Mouse (Mus musculus) lung, postnatal 25 days (tissue): Measurements from ENCODE around the gene Hspe1.
"Not testable (repeated sequence)": the region's sequence is repeated elsewhere in the genome, so short reads cannot be mapped to it uniquely, and the experiment has no call there.

Source experiments
- DNase-seq: peaks from one replicate; pipeline ENCODE4 v3.0.0; 2022; ENCODE audit warnings: low spot score

The Hspe1 gene

DNA sequence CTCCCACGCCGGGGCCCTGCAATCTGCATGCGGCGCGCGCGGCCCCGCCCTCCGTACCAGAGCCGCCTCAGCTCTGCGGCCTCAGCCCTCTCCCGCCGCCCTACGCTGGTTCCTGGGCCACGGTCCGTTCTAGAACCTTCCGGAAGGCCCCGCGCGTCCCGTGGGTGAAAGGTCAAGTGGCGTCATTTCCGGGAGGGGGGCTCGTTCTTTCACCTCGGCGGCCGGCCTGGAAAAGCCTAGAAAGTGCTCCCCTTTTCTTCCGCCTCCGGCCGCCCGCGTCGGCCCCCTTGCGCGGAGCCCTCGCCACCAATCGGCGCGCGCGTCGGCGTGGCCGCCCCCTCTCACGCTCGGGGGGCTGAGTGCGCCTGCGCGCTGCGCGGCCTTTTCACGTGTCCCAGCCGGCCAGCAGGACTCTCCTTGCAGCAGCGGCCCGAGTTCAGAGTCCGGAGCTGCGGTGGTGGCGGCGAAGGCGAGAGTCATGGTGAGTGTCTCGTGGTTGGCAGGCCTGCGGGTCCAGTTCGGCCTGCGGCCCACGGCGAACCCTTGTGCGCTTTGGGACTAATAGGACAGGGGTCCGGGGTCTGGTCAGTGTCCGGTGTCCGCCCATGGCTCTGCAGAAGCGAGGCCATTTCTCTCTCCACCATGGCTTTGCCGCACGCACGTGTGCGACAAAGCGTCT, at the start of gene Hspe1, which contains the start of gene Hspd1:
Hspe1 (plus strand) TSS at position 201 of the 679 bp plus-strand sequence.
Hspd1 (minus strand) TSS at position 312 of the 679 bp plus-strand sequence.
- peak; percentile 99 for DNase-seq

DNA sequence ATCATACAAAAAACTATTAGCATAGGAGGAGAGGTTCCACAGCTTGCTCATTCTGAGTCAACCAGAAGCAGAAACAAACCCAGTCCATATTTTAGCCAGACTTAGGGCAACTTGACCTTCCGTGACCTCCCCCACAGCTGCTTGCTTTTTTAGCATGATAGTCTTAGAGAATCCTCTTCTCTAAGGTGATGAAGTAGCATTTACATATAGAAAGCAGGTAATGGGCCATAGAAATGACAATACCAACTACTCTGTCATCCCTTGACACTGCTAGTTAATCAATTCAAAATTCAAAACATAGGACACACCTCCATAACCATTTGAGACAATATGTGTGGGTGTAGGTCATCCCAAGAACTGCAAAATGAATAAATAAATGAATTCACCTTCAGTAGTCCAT, 48.0 kb upstream of the Hspe1 start:
- no peak for DNase-seq

DNA sequence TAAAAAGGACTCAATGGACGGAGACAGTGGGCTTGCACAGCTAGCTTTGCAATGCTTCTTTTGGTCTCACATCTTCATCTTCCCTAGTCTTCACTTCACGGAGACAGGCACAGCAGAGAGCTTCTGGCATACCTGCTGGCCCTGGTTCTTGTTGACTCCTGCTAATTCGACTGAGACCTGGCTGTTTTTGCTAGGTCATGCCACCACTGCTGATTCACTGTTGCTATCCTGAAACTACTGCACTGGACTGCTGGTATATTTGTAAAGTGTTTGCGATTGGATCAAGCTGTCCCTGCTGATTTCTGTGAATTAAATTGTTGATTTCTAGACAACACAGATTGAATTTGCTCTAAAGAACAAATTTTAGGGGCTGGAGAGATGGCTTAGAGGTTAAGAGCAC, 46.2 kb upstream of the Hspe1 start:
- DNase-seq: no peak

DNA sequence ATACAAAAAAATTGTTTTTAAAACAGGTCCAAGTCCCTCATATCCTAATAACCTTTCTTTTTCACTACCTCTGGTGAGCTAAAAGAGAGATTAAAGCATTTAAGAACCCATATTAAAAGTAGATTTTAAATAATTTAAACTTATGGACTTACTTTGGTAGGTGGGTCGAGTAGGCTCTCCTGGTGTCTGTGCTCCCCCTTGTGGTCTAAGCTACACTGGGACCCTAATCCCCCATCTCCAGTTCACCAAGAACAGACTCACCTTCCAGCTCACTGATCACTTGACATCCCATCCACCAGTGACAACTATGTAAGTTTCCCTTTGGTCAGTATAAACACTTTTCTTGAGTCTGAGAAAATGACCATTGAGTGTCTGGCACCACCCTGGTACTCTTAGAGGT, 45.7 kb upstream of the Hspe1 start:
- DNase-seq: no peak

DNA sequence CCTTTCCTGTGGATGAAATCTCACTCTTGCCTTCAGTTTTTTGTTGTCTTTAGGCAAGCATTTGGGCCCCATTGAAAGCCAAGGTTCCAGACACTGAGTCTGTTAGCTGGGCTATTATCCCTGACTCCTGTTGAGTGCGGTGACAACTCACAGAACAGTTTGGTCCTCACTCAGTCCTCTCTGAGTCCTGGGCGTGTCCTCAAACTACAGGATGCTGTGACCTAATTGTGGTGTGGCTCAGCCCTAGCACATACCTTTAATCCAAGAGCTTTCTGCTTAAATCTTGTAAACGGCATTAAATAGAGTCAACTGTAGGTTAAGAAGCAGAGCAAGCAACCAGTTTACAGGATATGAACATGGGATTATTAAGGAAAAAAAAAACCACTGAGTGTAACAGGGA, 44.8 kb upstream of the Hspe1 start:
- DNase-seq: no peak

DNA sequence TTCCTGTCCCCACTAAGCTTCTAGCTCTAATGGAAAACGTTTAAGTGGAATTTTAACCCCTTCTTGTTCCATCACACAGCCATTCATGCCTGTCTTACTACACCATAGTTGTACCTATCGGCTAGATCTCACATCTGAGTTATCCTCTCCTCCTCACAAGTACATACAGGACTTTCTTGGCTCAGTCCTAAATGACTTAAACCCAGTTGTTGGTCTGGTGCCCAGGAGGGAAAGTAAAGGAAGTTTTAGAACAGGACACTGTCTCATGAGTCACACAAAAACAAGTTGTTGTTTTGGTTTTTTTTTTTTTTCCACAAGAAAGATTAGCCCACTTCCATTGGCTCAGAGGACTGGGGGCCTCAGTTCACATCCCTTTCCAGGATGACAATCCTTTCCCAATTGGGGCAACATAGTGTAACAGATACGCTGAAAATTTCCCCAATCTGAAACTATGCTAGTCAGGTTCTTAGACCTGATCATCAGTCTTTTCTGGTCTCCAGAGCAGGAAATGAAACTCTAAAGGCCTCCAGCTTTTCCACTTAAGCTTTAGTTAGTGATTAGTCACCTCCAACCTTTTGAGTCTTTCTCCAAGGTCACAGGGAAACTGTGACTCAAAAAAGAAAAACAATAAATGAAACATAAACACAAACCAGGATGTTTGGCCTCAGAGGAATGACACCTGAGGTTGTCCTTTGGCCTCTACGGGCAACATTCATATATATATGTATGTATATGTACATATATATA, 38.9 kb upstream of the Hspe1 start:
- no peak for DNase-seq

DNA sequence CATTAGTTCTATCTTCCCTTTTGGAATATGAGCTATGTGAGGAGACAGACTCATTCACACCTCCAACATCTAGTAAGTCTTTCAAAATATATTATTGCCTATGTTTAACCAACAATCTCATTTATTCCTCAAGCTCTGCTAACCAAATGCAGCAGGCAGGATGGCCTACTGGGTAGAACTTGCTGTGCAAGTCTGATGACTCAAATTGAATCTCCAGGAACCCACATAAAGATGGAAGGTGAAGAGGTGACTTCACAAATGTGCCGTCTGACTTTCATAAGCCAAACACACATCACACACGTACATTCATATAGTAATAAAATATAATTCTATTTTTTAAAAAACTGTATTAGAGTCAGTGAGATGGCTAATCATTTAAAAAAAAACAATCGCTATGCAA, 36.3 kb upstream of the Hspe1 start:
- DNase-seq: no peak

DNA sequence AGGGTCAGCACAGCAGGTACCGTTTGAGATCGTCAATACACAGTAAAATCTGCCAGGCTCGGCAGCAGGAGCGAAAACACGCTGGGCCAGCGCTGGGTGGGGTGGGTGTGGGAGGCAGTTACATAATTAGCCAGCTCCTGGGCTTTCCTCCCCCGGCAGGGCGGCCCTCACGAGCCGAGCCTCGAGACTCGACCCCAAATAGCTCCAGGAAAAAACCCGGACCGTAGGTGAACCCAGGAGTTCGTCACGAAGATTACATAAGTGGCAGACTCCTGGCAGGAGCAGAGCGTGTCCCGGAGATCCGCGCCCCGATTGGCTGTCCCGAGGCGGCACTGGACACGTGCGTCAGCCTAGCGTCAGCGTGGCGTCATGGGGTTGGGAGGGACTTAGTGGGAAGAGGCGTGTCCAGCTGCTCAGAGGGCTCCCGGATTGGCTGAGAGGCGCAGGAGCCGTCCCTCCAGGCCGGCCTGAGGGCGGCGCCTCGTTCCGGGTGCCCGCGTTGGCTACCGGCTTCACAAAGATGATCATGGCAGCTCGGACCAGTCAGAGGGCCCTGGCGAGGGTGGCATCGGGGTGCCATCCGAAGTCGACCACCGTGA, 35.5 kb upstream of the Hspe1 start, which contains the start of gene Coq10b:
Coq10b (plus strand) TSS at position 416 of the 599 bp plus-strand sequence.
- DNase-seq: peak; percentile 99

DNA sequence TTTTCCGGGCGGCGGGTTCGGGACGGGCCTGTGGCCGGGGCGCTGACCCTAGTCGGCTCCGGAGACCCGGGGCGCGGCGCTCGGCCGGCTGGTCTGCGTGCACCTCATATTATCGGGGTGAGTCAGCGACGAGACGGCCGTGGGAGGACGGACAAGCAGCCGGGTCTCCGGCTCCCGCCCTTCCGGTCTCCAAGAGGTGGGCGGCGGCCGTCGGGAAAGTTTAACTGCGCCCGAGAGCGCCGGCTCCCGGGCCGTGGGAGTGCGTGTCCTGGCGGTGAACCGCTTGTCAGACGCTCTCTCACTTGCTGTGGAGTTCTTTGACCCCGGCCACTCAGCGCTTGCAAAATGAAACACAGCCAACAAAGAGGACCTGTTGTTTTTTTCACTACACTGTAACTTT, 34.9 kb upstream of the Hspe1 start:
- DNase-seq: peak; percentile 85

DNA sequence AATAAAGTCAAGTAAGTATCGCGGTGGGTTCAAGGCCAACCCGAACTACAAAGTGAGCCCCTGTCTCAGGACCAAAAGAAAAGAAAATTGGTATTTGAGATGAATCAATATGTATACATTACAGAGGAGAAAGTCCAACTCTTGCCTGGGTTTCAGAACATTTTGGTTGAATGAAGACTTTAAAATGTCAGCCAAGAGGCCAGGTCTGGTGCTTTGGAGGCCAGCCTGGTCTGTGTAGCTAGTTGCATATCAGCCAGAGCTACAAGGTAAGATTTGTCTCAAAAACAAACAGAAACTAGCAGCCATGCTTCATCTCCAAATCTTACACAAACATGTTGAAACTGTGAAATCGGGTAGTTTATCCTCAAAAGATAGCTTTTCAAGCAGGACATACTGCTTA, 34.3 kb upstream of the Hspe1 start:
- DNase-seq: no peak

DNA sequence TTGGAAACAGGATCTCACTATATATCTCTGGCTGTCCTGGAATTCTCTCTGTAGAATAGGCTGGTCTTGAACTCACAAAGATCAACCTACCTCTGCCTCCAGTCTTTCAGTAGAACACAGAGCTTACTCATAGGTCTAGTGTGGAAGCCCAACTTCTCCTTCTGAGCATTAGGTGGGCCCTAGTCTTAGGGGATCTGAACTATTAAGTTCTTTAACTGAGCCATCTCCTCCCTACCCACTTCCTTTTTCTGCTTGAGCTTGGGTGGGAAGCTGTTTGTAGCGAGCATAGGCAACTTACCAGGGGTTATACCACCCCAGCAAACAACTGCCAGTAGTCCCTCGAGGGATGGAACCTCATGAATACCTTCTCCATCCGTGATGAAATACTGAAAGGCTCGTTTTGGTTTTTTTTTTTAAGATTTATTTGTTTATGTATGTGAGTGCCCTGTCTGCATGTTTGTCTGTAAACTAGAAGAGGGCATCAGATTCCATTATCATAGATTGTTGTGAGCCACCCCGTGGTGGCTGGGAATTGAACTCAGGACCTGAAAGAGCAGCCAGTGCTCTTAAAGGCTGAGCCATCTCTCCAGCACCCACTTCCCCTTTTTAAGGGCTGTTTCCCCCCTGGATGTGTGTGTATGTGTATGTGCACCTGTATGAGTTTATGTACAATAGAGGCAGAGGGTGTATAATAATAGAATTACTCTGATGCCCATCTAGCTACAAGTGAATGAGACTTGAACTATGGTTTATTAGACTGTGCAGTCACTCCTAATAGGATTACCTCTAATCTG, 32.4 kb upstream of the Hspe1 start:
- no peak for DNase-seq

DNA sequence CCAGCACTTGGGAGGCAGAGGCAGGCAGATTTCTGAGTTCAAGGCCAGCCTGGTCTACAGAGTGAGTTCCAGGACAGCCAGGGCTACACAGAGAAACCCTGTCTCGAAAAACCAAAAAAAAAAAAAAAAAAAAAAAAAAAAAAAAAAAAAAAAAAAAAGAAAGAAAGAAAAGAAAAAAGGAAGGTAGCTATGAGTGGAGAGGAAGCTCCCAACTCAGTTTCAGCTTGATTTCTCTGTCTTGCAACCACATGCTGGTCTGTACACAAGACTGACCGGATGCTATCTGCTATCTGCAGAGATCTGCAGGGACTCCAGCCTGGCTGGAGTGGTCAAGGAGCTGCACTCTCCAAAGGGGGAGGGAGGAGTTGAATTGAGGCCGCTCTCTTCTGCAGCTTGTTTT, 29.5 kb upstream of the Hspe1 start:
- DNase-seq: not testable (repeated sequence)

DNA sequence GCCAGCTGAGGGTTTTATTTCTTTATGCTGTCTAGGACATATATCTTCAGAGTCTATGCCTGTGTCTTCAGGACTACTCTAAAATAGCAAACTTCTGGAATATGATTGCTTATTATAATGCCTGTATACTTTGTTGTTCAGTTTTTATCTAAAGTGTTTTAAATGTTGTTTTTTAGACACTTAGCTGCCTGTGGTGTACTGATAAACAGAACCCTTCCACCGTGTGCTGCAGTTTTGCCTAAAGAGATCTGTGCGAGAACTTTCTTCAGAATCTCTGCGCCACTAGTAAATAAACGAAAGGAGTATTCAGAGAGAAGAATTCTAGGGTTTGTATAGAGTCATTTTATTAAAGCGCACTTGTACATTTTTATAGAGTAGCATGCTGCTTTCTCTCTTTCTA, 26.8 kb upstream of the Hspe1 start:
- no peak for DNase-seq

DNA sequence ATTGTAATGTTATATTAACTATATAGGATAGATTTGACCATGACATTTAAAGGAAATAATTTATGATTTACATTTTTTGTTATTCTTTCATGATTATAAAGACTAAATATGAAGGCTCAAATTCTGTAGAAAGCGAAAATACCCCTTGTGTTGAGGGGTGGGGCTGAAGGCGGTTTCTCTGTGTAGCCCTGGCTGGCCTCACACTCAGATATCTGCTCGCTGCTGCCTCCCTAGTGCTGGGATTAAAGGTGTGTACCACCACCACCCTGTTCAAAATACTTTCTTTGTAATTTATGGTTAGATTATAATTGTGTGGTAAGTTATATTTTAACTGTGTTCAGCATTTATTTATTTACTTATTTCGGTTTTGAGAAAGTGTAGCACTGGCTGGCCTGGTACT, 26.2 kb upstream of the Hspe1 start:
- DNase-seq: no peak

DNA sequence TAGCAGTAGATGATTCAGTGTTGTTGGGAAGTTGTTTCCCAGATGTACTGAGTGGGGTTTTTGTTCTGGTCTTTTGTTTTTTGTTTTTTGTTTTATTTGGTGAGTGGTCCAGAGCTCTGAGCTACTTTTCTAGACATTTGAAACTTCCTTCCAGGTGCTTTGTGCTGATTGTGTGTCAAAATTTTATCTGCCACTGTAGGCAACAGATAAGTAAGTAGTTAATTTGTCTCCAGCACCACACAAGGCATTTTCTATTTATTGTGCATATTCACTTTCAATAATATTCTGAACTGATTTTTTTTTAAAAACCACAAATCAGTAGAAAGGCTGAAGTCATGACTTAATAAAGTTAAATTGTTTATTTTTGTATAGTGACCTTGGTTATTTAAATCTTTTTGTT, 15.6 kb upstream of the Hspe1 start:
- not testable (repeated sequence) for DNase-seq

DNA sequence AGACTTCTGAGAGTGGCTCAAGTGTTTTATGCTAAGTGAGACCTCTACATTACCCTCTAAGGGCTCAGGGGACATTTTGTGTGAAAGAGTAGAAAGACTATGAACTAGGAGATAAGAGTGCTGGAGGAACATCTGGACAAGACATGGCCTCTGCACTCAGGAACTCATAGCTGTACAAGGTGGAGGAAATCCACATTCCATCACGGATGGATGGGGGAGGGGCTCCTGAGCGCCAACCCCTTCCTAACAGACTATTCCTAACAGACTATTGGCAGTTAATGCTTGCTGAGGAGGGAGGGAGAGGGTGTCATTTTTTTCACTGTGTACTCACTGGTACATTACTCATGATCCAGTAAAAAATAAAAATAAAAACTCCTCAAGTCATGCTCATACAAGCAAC, 13.2 kb upstream of the Hspe1 start:
- no peak for DNase-seq

DNA sequence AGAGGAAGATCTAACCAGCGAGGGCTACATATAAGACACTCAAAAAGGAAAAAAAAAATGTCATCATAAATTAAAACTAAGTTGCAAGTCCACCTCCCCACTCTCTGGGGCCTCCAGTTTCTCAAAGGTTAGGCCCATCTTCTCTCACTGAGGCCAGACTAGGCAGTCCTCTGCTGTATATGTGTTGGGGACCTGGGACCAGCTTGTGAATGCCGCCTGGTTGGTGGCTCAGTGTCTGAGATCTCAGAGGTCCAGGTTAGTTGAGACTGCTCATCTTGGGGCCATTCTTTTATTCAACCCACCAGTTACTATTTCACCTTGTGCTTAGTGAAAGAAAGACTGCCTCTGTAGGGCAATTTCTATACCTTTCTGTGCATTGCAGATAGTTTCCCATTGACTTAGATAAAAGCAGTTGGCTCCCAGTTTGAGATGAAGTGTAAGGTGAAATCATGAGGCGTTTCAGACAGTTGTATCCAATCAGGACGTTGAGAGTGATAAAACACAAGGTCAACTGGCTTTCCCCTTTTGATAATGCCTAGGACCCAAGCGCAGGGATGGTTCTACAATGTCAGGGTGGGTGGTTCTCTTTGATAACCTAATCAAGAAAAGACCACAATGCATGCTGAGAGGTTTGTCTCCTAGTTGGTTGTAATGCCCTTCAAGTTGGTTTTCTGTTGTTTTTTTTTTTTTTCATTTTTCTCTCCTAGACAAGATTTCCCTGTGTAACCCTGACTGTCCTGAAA, 12.1 kb upstream of the Hspe1 start:
- no peak for DNase-seq

DNA sequence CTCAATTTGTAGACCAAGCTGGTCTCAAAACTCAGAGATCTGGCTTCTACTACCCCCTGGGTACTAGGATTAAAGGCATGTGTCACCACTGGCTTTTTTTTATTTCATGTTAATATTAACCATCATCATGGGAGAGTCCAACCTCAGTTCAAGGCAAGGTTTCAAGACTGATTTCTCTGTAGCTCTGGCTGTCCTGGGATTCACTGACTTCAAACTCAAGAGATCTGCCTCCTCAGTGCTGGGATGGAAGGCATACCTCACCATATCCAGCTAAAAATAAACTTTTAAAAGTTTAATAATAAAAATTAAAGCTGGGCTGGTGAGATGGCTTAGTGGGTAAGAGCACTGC, 11.6 kb upstream of the Hspe1 start:
- DNase-seq: no peak

DNA sequence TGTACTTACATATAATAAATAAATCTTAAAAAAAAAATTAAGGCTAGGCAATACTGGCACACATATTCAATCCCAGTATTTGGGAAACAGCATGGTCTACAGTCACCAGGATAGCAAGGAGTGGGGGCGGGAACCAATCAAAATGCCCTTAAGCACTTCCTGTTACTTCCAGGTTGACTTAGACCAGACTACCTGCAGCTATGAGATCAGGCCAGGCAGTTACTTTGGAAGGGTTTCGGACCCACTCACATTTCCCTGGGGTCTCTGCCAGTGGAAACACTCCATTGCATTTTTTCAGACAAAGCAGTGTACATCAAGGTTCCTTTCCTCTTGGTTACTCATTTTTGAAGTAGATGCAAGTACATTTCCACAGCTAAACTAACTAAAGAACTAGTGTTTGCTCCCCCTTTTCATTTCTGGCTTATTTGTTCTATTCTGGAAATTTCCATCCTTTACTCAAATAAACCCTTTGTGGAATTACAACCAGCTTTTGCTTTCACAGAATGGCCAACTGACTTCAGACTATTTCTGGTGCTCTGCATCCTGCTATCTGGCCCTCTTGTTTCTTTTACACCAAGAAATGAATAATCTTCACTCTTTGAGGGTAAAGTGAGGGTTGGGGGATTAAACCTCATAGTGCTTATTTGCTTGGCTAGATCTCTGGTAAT, 10.9 kb upstream of the Hspe1 start:
- DNase-seq: peak; percentile 34

DNA sequence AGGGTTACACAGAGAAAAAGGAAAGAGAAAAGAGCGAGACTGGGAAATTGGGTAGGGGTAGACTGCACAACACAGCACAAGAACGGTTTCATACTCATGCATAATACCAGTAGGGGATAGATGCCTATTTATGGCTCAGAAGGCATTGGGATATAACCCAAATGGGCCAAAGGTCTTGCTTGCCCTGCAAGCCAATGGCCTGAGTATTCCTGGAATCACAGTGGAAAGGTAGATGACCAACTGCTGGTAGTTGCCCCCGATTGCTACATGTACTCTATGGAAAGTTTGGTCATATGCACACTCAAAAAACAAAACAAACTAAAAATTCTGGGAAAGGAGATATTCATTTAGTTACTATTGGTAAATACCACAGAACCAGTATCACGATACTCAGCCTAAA, 8.3 kb upstream of the Hspe1 start:
- no peak for DNase-seq

DNA sequence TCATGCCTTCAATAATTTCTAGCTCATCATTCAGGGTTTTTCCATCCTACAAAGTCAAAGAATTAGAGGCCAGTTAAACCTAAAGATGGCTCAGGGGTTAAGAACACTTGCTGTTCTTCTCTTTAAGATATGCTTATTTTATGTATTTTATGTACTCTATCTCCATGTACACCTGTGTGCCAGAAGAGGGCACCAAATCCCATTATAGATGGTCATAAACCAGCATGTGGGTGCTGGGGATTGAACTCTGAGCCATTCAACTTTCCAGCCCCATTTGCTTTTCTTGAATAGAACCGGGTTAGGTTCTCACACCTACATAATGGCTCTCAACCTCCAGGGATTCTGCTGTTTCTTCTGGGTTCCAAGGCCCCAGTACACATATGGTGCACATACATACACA, 5.8 kb upstream of the Hspe1 start:
- DNase-seq: no peak
